Mouse (Mus musculus) spleen, postnatal 4 days (tissue): ENCODE measurements around the gene Olfr1186.
"Not testable (repeated sequence)": the region's sequence is repeated elsewhere in the genome, so short reads cannot be mapped to it uniquely, and the experiment has no call there.

ENCODE experiments used
- DNase-seq, 2 experiments: peaks; one replicate each; pipeline ENCODE4 v3.0.0; 2022; ENCODE audit warnings: low spot score in 2 of 2

Olfr1186 gene

GRCm38 (mm10) chr2:88518251-88518650 is at the start of gene Olfr1186:
Olfr1186 (plus strand) TSS chr2:88518551.
- no peak for DNase-seq

- no peak for DNase-seq
These were observed 35.1 kb upstream of the Olfr1186 start, which contains the start of gene Olfr1184 for GRCm38 (mm10) chr2:88483298-88483697. Olfr1184 (plus strand) TSS chr2:88483598.

- DNase-seq = no peak
These were observed 25.3 kb upstream of the Olfr1186 start, which contains the start of gene Olfr1185-ps1 for GRCm38 (mm10) chr2:88493020-88493419. Olfr1185-ps1 (plus strand) TSS chr2:88493320.

GRCm38 (mm10) chr2:88525720-88526119 is 7.4 kb downstream of the Olfr1186 start:
- no peak for DNase-seq

GRCm38 (mm10) chr2:88556635-88557034 is 38.3 kb downstream of the Olfr1186 start, which contains the start of gene Olfr1188:
Olfr1188 (plus strand) TSS chr2:88556935.
- DNase-seq = no peak

DNA sequence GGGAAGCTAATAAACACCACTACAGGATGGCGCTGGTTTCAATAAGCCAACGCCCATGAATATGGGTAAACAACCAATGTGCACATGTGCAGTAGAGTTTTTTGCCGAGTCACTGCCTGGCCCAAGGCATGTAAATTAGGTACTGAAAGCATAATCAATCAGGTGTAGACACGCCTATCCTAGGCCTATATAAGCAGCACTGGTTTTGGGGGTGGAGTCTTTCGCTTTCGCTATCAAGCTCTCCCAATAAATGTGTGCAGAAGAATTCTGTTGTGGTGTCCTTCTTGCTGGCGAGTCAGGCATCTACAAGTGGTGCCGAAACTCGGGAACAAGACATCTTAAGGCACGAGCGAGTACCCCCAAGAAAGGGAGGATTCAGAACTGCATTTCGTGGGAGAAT is 54.3 kb downstream of the Olfr1186 start:
- DNase-seq = not testable (repeated sequence)
